Mouse (Mus musculus): ENCODE data around the gene Tnc. TPM values are rescaled to one million over a fixed set of nuclear protein-coding genes. Genes with fewer than 3 reads are reported as not detected.

Gene Tnc
- polyA plus RNA-seq, 1 experiment from 2014 or later = 23.1 TPM

- WGBS = 79% methylated on average over 2 of the region's 2 CpGs
- Histone ChIP-seq H3K4me3 (ENCODE audit: low read length) (no peak overlapping the region), H3K36me3 (ENCODE audit: insufficient read depth, low read length) (no peaks in the 10 kb centered on the region), H3K27me3 (ENCODE audit: insufficient read depth, low read length) (no peaks in the 10 kb centered on the region), H3K27ac (ENCODE audit: low read length) (no peak overlapping the region), H3K4me1 (ENCODE audit: insufficient read depth, low read length) (no peaks in the 10 kb centered on the region; the same call in 1 of the 2 replicates), H3K9ac (replicated peaks; ENCODE audit: low read length) (no peak overlapping the region), H3K4me2 (replicated peaks; ENCODE audit: low read depth, low read length) (no peak overlapping the region), H3K9me3 (ENCODE audit: low read length) (no peaks in the 10 kb centered on the region)
- no peak for ATAC-seq (ENCODE audit: low FRiP score, low TSS enrichment)
Measured at GRCm38 (mm10) chr4:64002168-64002567, 44.6 kb downstream of the Tnc start.

- Histone ChIP-seq H3K4me2 (replicated peaks; ENCODE audit: low read depth, low read length) (no peak overlapping the region), H3K4me1 (ENCODE audit: insufficient read depth, low read length) (no peaks in the 10 kb centered on the region; the same call in 1 of the 2 replicates), H3K4me3 (ENCODE audit: low read length) (no peak overlapping the region), H3K27ac (ENCODE audit: low read length) (0 out of 2 replicates have a peak overlapping the region, but pooled peaks have one; percentile 18), H3K36me3 (ENCODE audit: insufficient read depth, low read length) (no peaks in the 10 kb centered on the region), H3K27me3 (ENCODE audit: insufficient read depth, low read length) (no peaks in the 10 kb centered on the region), H3K9ac (replicated peaks; ENCODE audit: low read length) (no peak overlapping the region), H3K9me3 (ENCODE audit: low read length) (no peaks in the 10 kb centered on the region)
- 65% methylated on average over 3 of the region's 3 CpGs for WGBS
- ATAC-seq (ENCODE audit: low FRiP score, low TSS enrichment) = no peak; the same call in 1 of the 2 replicates
Measured at GRCm38 (mm10) chr4:64000788-64001187, 46.0 kb downstream of the Tnc start.

- H3K36me3 ChIP-seq (ENCODE audit: insufficient read depth, low read length) = no peaks in the 10 kb centered on the region
- WGBS = 69% methylated on average over 4 of the region's 4 CpGs
- peak; percentile 54; the same call in 1 of the 2 replicates for ATAC-seq (ENCODE audit: low FRiP score, low TSS enrichment)
- no peak overlapping the region for H3K4me2 ChIP-seq (replicated peaks; ENCODE audit: low read depth, low read length)
- no peaks in the 10 kb centered on the region; the same call in 1 of the 2 replicates for H3K4me1 ChIP-seq (ENCODE audit: insufficient read depth, low read length)
- H3K9ac ChIP-seq (replicated peaks; ENCODE audit: low read length) = no peak overlapping the region
- no peaks in the 10 kb centered on the region for H3K9me3 ChIP-seq (ENCODE audit: low read length)
- no peak overlapping the region for H3K27ac ChIP-seq (ENCODE audit: low read length)
- no peaks in the 10 kb centered on the region for H3K27me3 ChIP-seq (ENCODE audit: insufficient read depth, low read length)
- H3K4me3 ChIP-seq (ENCODE audit: low read length) = no peak overlapping the region
Measured at GRCm38 (mm10) chr4:64000293-64000692, 46.5 kb downstream of the Tnc start.

- Histone ChIP-seq H3K9me3 (ENCODE audit: low read length) (no peaks in the 10 kb centered on the region), H3K9ac (replicated peaks; ENCODE audit: low read length) (no peak overlapping the region), H3K27me3 (ENCODE audit: insufficient read depth, low read length) (no peaks in the 10 kb centered on the region), H3K4me1 (ENCODE audit: insufficient read depth, low read length) (no peaks in the 10 kb centered on the region), H3K4me2 (replicated peaks; ENCODE audit: low read depth, low read length) (no peak overlapping the region), H3K4me3 (ENCODE audit: low read length) (no peak overlapping the region), H3K27ac (ENCODE audit: low read length) (no peak overlapping the region), H3K36me3 (ENCODE audit: insufficient read depth, low read length) (no peaks in the 10 kb centered on the region)
- WGBS = 60% methylated on average over 2 of the region's 2 CpGs
- no peak for ATAC-seq (ENCODE audit: low FRiP score, low TSS enrichment)
Measured at GRCm38 (mm10) chr4:63993462-63994113, 53.2 kb downstream of the Tnc start.

GRCm38 (mm10) chr4:63990216-63990615, 56.6 kb downstream of the Tnc start:
- H3K4me1 ChIP-seq (ENCODE audit: insufficient read depth, low read length) = no peaks in the 10 kb centered on the region
- H3K27ac ChIP-seq (ENCODE audit: low read length) = no peak overlapping the region
- no peak overlapping the region for H3K9ac ChIP-seq (replicated peaks; ENCODE audit: low read length)
- H3K9me3 ChIP-seq (ENCODE audit: low read length) = no peaks in the 10 kb centered on the region
- ATAC-seq (ENCODE audit: low FRiP score, low TSS enrichment) = no peak
- H3K4me3 ChIP-seq (ENCODE audit: low read length) = no peak overlapping the region
- WGBS = 75% methylated on average over 1 of the region's 1 CpGs
- no peaks in the 10 kb centered on the region for H3K36me3 ChIP-seq (ENCODE audit: insufficient read depth, low read length)
- no peaks in the 10 kb centered on the region for H3K27me3 ChIP-seq (ENCODE audit: insufficient read depth, low read length)
- no peak overlapping the region for H3K4me2 ChIP-seq (replicated peaks; ENCODE audit: low read depth, low read length)

GRCm38 (mm10) chr4:63988090-63988489, 58.7 kb downstream of the Tnc start:
- no peak overlapping the region for H3K4me2 ChIP-seq (replicated peaks; ENCODE audit: low read depth, low read length)
- ATAC-seq (ENCODE audit: low FRiP score, low TSS enrichment) = no peak
- no peaks in the 10 kb centered on the region for H3K27me3 ChIP-seq (ENCODE audit: insufficient read depth, low read length)
- no peaks in the 10 kb centered on the region for H3K36me3 ChIP-seq (ENCODE audit: insufficient read depth, low read length)
- H3K9ac ChIP-seq (replicated peaks; ENCODE audit: low read length) = no peak overlapping the region
- peaks cover 4% of the 10 kb centered on the region; the same call in 1 of the 2 replicates for H3K4me1 ChIP-seq (ENCODE audit: insufficient read depth, low read length)
- no peaks in the 10 kb centered on the region for H3K9me3 ChIP-seq (ENCODE audit: low read length)
- H3K27ac ChIP-seq (ENCODE audit: low read length) = no peak overlapping the region
- WGBS = 93% methylated on average over 5 of the region's 5 CpGs
- H3K4me3 ChIP-seq (ENCODE audit: low read length) = no peak overlapping the region

- Histone ChIP-seq H3K4me2 (replicated peaks; ENCODE audit: low read depth, low read length) (no peak overlapping the region), H3K4me3 (ENCODE audit: low read length) (no peak overlapping the region), H3K27me3 (ENCODE audit: insufficient read depth, low read length) (no peaks in the 10 kb centered on the region), H3K27ac (ENCODE audit: low read length) (no peak overlapping the region), H3K9ac (replicated peaks; ENCODE audit: low read length) (no peak overlapping the region), H3K4me1 (ENCODE audit: insufficient read depth, low read length) (peaks cover 12% of the 10 kb centered on the region), H3K36me3 (ENCODE audit: insufficient read depth, low read length) (no peaks in the 10 kb centered on the region), H3K9me3 (ENCODE audit: low read length) (no peaks in the 10 kb centered on the region)
- ATAC-seq (ENCODE audit: low FRiP score, low TSS enrichment) = no peak
Measured at GRCm38 (mm10) chr4:63986576-63986975, 60.2 kb downstream of the Tnc start.

GRCm38 (mm10) chr4:63983098-63983445, 63.7 kb downstream of the Tnc start:
- Histone ChIP-seq H3K9ac (replicated peaks; ENCODE audit: low read length) (no peak overlapping the region), H3K4me2 (replicated peaks; ENCODE audit: low read depth, low read length) (peak overlapping the region; percentile 32; the same call in 1 of the 2 replicates), H3K4me1 (ENCODE audit: insufficient read depth, low read length) (peaks cover 12% of the 10 kb centered on the region), H3K27ac (ENCODE audit: low read length) (peak overlapping the region; percentile 23; the same call in 1 of the 2 replicates), H3K4me3 (ENCODE audit: low read length) (no peak overlapping the region), H3K36me3 (ENCODE audit: insufficient read depth, low read length) (no peaks in the 10 kb centered on the region), H3K9me3 (ENCODE audit: low read length) (no peaks in the 10 kb centered on the region), H3K27me3 (ENCODE audit: insufficient read depth, low read length) (no peaks in the 10 kb centered on the region)
- peak; percentile 55; the same call in 1 of the 2 replicates for ATAC-seq (ENCODE audit: low FRiP score, low TSS enrichment)
- WGBS = 12% methylated on average over 8 of the region's 8 CpGs

- Histone ChIP-seq H3K9me3 (ENCODE audit: low read length) (no peaks in the 10 kb centered on the region), H3K27me3 (ENCODE audit: insufficient read depth, low read length) (no peaks in the 10 kb centered on the region), H3K36me3 (ENCODE audit: insufficient read depth, low read length) (no peaks in the 10 kb centered on the region), H3K4me2 (replicated peaks; ENCODE audit: low read depth, low read length) (peak overlapping the region; percentile 32; the same call in 1 of the 2 replicates), H3K27ac (ENCODE audit: low read length) (peak overlapping the region; percentile 23), H3K4me1 (ENCODE audit: insufficient read depth, low read length) (peaks cover 12% of the 10 kb centered on the region), H3K9ac (replicated peaks; ENCODE audit: low read length) (no peak overlapping the region), H3K4me3 (ENCODE audit: low read length) (no peak overlapping the region; the same call in 1 of the 2 replicates)
- peak; percentile 62 for ATAC-seq (ENCODE audit: low FRiP score, low TSS enrichment)
- 37% methylated on average over 12 of the region's 12 CpGs for WGBS
Measured at GRCm38 (mm10) chr4:63982425-63983097, 64.3 kb downstream of the Tnc start.

GRCm38 (mm10) chr4:63980211-63980794, 66.5 kb downstream of the Tnc start:
- H3K4me2 ChIP-seq (replicated peaks; ENCODE audit: low read depth, low read length) = no peak overlapping the region

More at GRCm38 (mm10) chr4:63980211-63980794, 66.5 kb downstream of the Tnc start:
- Histone ChIP-seq H3K27ac (ENCODE audit: low read length) (no peak overlapping the region), H3K4me1 (ENCODE audit: insufficient read depth, low read length) (peaks cover 12% of the 10 kb centered on the region), H3K9me3 (ENCODE audit: low read length) (no peaks in the 10 kb centered on the region), H3K36me3 (ENCODE audit: insufficient read depth, low read length) (no peaks in the 10 kb centered on the region), H3K9ac (replicated peaks; ENCODE audit: low read length) (no peak overlapping the region), H3K4me3 (ENCODE audit: low read length) (no peak overlapping the region), H3K27me3 (ENCODE audit: insufficient read depth, low read length) (no peaks in the 10 kb centered on the region)
- ATAC-seq (ENCODE audit: low FRiP score, low TSS enrichment) = no peak
- 86% methylated on average over 1 of the region's 1 CpGs for WGBS
